Mouse (Mus musculus) G1E (cell line): ENCODE data around the gene Olfr330. TPM values are rescaled to one million over a fixed set of nuclear protein-coding genes. Genes with fewer than 3 reads are reported as not detected.
"Not testable (repeated sequence)": the region's sequence is repeated elsewhere in the genome, so short reads cannot be mapped to it uniquely, and the experiment has no call there.

Source experiments
- ATAC-seq: 2 replicates; pipeline ENCODE4 v1.8.0; 2016; ENCODE audit warnings: mild to moderate bottlenecking; ENCODE audit not compliant: insufficient number of reproducible peaks, poor library complexity, low FRiP score, severe bottlenecking; ENCODE audit errors: extremely low read depth
- DNase-seq: peaks from one replicate; pipeline ENCODE4 v3.0.0; 2012; ENCODE audit warnings: low spot score
- H3K27me3 ChIP-seq: 2 replicates; pipeline ENCODE4 v1.6.1; 2012; ENCODE audit warnings: mild to moderate bottlenecking, low read length, inconsistent platforms; ENCODE audit not compliant: insufficient read depth
- H3K36me3 ChIP-seq: replicated peaks from 2 replicates; pipeline ENCODE3; 2012; ENCODE audit warnings: mild to moderate bottlenecking, inconsistent platforms
- H3K4me1 ChIP-seq: 2 replicates; pipeline ENCODE4 v1.6.1; 2012; ENCODE audit warnings: low read depth, low read length, inconsistent platforms, mixed read lengths; ENCODE audit not compliant: insufficient read depth
- H3K4me3 ChIP-seq: 2 replicates; pipeline ENCODE4 v1.5.1; 2012; ENCODE audit warnings: low read depth, mild to moderate bottlenecking, inconsistent platforms, low read length, moderate library complexity, mixed read lengths
- H3K9me3 ChIP-seq: replicated peaks from 2 replicates; pipeline ENCODE4 v1.6.1; 2012; ENCODE audit warnings: inconsistent platforms
- CTCF ChIP-seq: IDR thresholded peaks from 2 replicates; pipeline ENCODE4 v1.5.1; 2012; ENCODE audit warnings: low read depth, low read length, inconsistent platforms, mixed read lengths
- GATA1 ChIP-seq: IDR thresholded peaks from 2 replicates; pipeline ENCODE4 v1.6.1; 2012; ENCODE audit warnings: borderline replicate concordance, low read length, inconsistent platforms, mixed read lengths
- GATA2 ChIP-seq: IDR thresholded peaks from 2 replicates; pipeline ENCODE4 v1.6.1; 2012; ENCODE audit warnings: low read depth, low read length, inconsistent platforms, borderline replicate concordance
- POLR2AphosphoS5 ChIP-seq: IDR thresholded peaks from 2 replicates; pipeline ENCODE4 v1.6.1; 2012; ENCODE audit warnings: low read depth, low read length, inconsistent platforms; ENCODE audit not compliant: insufficient replicate concordance
- TAL1 ChIP-seq: conservative IDR thresholded peaks from 2 replicates; pipeline ENCODE4 v1.6.1; 2012; ENCODE audit warnings: low read depth, low read length, inconsistent platforms, mixed read lengths
- polyA plus RNA-seq: library from polyadenylated mRNA; stranded (reverse); fragments of >175 nt; gene quantifications from 2 replicates; pipeline ENCODE4 v1.2.3, GENCODE M21; 2012
- total RNA-seq, 2 experiments: library from RNA; stranded (forward) in 1 of 2; stranded (reverse) in 1 of 2; fragments of 200-1000 nt in 1 of 2; fragments of >200 nt in 1 of 2; fragmentation: Nextera tagmentation in 1 of 2; gene quantifications; 2 replicates each; pipeline ENCODE4 v1.2.3; 2014 to 2017

Gene Olfr330
- total and polyA plus RNA-seq, 3 experiments = 0.11 TPM; not detected in 2

DNA sequence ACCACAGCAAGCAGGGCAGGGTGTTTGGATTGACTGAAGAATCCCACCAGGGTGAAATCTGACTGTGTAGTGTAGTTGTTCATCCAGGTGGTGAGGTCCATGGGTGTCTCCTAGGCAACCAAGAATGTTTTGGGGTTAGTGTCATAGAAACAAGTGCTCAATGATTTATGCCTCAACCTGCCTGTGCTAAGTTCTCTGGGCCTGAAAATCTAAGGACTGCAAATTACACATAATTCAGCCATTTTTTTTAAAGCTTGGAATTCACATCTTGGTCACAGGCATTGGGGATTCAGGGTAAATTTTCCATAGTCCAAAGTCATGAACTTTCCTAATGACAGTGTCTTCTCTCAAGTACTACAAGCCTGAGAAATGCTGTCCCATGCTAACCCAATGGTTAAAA, 32.2 kb downstream of the Olfr330 start, which contains the start of gene Olfr331:
TSS of gene Olfr331 (minus strand) at position 101 of the 400 bp plus-strand sequence.
- not testable (repeated sequence) for H3K36me3 ChIP-seq, H3K4me3 ChIP-seq, H3K27me3 ChIP-seq, H3K4me1 ChIP-seq, DNase-seq, H3K9me3 ChIP-seq, ATAC-seq

DNA sequence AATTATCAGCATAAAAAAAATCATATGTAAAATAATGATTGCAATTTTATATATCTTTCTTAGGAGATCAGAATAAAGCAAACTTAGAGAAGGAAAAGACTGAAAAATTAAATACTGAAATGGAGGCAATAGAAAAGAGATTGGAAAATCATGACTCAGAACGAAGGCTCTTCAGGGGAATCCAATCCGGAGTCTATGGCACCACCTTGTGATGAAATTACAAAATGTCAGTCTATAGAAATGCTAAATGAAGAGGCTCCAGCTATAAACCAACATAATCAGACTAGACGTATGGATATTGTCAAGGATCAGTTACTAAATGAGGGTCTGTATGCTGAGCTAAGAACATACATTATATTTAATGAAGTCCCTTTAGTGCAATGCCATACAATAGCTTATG, 35.3 kb downstream of the Olfr330 start:
- Histone ChIP-seq H3K4me3 (no peak overlapping the region), H3K27me3 (peaks cover 10% of the 10 kb centered on the region), H3K4me1 (no peaks in the 10 kb centered on the region), H3K36me3 (no peaks in the 10 kb centered on the region), H3K9me3 (no peaks in the 10 kb centered on the region)
- DNase-seq (no peak), ATAC-seq (no peak)
- TF ChIP-seq GATA2 (no peak), POLR2AphosphoS5 (no peak), GATA1 (no peak), TAL1 (no peak), CTCF (no peak)

DNA sequence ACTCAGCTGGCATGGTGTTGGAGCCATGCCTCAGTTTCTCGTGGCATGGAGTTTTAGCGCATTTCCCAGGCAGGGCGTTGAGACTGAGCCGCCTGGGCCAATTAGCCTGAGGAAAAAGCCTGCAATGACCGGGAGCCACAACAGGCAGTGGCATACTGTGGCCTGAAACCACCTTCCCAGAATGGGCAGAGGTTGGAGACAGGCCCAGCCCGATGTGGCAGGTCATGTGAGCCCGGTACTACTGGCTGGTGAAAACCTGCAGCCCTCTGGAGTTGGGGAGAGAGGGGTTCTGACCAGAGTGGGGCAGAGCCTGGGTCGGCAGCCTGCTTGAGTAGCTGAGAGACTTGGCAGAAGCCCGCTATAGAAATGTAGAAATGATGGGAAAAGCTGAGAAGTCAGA, 35.9 kb downstream of the Olfr330 start:
- Histone ChIP-seq H3K4me1 (no peaks in the 10 kb centered on the region), H3K4me3 (no peak overlapping the region), H3K27me3 (peaks cover 10% of the 10 kb centered on the region), H3K36me3 (no peaks in the 10 kb centered on the region), H3K9me3 (no peaks in the 10 kb centered on the region)
- ATAC-seq (no peak), DNase-seq (no peak)
- TF ChIP-seq TAL1 (no peak), CTCF (no peak), GATA1 (no peak)

DNA sequence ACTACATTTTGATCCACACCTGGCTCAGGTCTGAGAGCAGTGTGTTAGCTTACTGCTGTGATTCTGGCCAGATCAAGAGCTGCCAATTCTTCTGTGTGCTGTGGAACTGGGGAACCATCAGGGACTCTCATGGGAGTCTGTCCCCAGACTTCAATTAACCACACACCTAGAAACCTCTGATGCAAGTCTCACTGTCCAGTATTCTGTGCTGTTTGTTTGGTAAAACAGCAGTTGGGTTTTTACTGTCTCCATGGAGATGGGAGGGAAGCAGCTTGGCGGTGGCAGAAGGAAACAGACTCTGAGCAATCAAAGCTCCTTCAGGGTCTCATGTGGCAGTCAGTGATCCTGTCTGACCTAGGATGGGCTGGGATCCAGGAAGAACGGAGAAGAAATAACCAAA, 42.2 kb downstream of the Olfr330 start, which contains the start of gene Olfr332:
TSS of gene Olfr332 (minus strand) at position 101 of the 400 bp plus-strand sequence.
- Histone ChIP-seq H3K4me1 (no peaks in the 10 kb centered on the region), H3K9me3 (no peaks in the 10 kb centered on the region), H3K36me3 (no peaks in the 10 kb centered on the region), H3K27me3 (peaks cover 11% of the 10 kb centered on the region), H3K4me3 (no peak within 1 kb of the TSS)
- DNase-seq (no peak), ATAC-seq (no peak)
- TF ChIP-seq POLR2AphosphoS5 = no peak
- no peak for TF ChIP-seq GATA1
- TF ChIP-seq GATA2 = no peak
- TF ChIP-seq TAL1 = no peak
- no peak for TF ChIP-seq CTCF

Other genes starting within 250 kb of the Olfr330 start
Only the 20 nearest of the 26 such genes appear.
- 4.5 and 5.1 TPM in 2 replicates for gene Sh3bp5l, start 204.1 kb downstream of the Olfr330 start, total RNA-seq (2014; fragmentation: Nextera tagmentation)
- 18.1 and 19.5 TPM in 2 replicates for gene Sh3bp5l, start 204.1 kb downstream of the Olfr330 start, total RNA-seq (2017)
- gene Sh3bp5l, start 204.1 kb downstream of the Olfr330 start, polyA plus RNA-seq = 18.2 and 18.6 TPM in 2 replicates
- 0.68 and 1.2 TPM in 2 replicates for gene Lypd8, start 155.8 kb downstream of the Olfr330 start, total RNA-seq (2014; fragmentation: Nextera tagmentation)
- 0.16 and 0.29 TPM in 2 replicates for gene Lypd8, start 155.8 kb downstream of the Olfr330 start, total RNA-seq (2017)
- gene Lypd8, start 155.8 kb downstream of the Olfr330 start, polyA plus RNA-seq = 0.07 TPM in 1 of 2 replicates, not detected in the other
- not detected in 2 replicates for gene 1810065E05Rik, start 113.7 kb downstream of the Olfr330 start, total RNA-seq (2014; fragmentation: Nextera tagmentation)
- not detected in 2 replicates for gene 1810065E05Rik, start 113.7 kb downstream of the Olfr330 start, total RNA-seq (2017)
- gene 1810065E05Rik, start 113.7 kb downstream of the Olfr330 start, polyA plus RNA-seq = not detected in 2 replicates
- gene Gm12253, start 102.3 kb downstream of the Olfr330 start, total RNA-seq (2014; fragmentation: Nextera tagmentation) = not detected in 2 replicates
- not detected in 2 replicates for gene Gm12253, start 102.3 kb downstream of the Olfr330 start, total RNA-seq (2017)
- gene Gm12253, start 102.3 kb downstream of the Olfr330 start, polyA plus RNA-seq = not detected in 2 replicates
- gene Lypd9, start 81.9 kb downstream of the Olfr330 start, total RNA-seq (2014; fragmentation: Nextera tagmentation) = not detected in 2 replicates
- not detected in 2 replicates for gene Lypd9, start 81.9 kb downstream of the Olfr330 start, total RNA-seq (2017)
- not detected in 2 replicates for gene Lypd9, start 81.9 kb downstream of the Olfr330 start, polyA plus RNA-seq
- gene Olfr30, start 72.6 kb downstream of the Olfr330 start, total RNA-seq (2014; fragmentation: Nextera tagmentation) = not detected in 2 replicates
- 0.12 TPM in 1 of 2 replicates, not detected in the other for gene Olfr30, start 72.6 kb downstream of the Olfr330 start, total RNA-seq (2017)
- gene Olfr30, start 72.6 kb downstream of the Olfr330 start, polyA plus RNA-seq = not detected in 2 replicates
- not detected in 2 replicates for gene Olfr332, start 42.3 kb downstream of the Olfr330 start, total RNA-seq (2014; fragmentation: Nextera tagmentation)
- 0.11 TPM in 1 of 2 replicates, not detected in the other for gene Olfr332, start 42.3 kb downstream of the Olfr330 start, total RNA-seq (2017)
- not detected in 2 replicates for gene Olfr332, start 42.3 kb downstream of the Olfr330 start, polyA plus RNA-seq
- gene Olfr331, start 32.3 kb downstream of the Olfr330 start, total RNA-seq (2014; fragmentation: Nextera tagmentation) = not detected in 2 replicates
- not detected in 2 replicates for gene Olfr331, start 32.3 kb downstream of the Olfr330 start, total RNA-seq (2017)
- not detected in 2 replicates for gene Olfr331, start 32.3 kb downstream of the Olfr330 start, polyA plus RNA-seq
- not detected in 2 replicates for gene Olfr329-ps, start 11.6 kb upstream of the Olfr330 start, total RNA-seq (2014; fragmentation: Nextera tagmentation)
- gene Olfr329-ps, start 11.6 kb upstream of the Olfr330 start, total RNA-seq (2017) = 0.29 TPM in 1 of 2 replicates, not detected in the other
- gene Olfr329-ps, start 11.6 kb upstream of the Olfr330 start, polyA plus RNA-seq = not detected in 2 replicates
- not detected in 2 replicates for gene Olfr328, start 20.8 kb upstream of the Olfr330 start, total RNA-seq (2014; fragmentation: Nextera tagmentation)
- 0.16 and 0.29 TPM in 2 replicates for gene Olfr328, start 20.8 kb upstream of the Olfr330 start, total RNA-seq (2017)
- not detected in 2 replicates for gene Olfr328, start 20.8 kb upstream of the Olfr330 start, polyA plus RNA-seq
- not detected in 2 replicates for gene Olfr224, start 35.7 kb upstream of the Olfr330 start, total RNA-seq (2014; fragmentation: Nextera tagmentation)
- gene Olfr224, start 35.7 kb upstream of the Olfr330 start, total RNA-seq (2017) = 0.11 TPM in 1 of 2 replicates, not detected in the other
- gene Olfr224, start 35.7 kb upstream of the Olfr330 start, polyA plus RNA-seq = not detected in 2 replicates
- gene Olfr325, start 42.9 kb upstream of the Olfr330 start, total RNA-seq (2014; fragmentation: Nextera tagmentation) = not detected in 2 replicates
- gene Olfr325, start 42.9 kb upstream of the Olfr330 start, total RNA-seq (2017) = 0.16 TPM in 1 of 2 replicates, not detected in the other
- gene Olfr325, start 42.9 kb upstream of the Olfr330 start, polyA plus RNA-seq = not detected in 2 replicates
- gene Olfr324, start 60.3 kb upstream of the Olfr330 start, total RNA-seq (2014; fragmentation: Nextera tagmentation) = not detected in 2 replicates
- gene Olfr324, start 60.3 kb upstream of the Olfr330 start, total RNA-seq (2017) = 0.06 and 0.11 TPM in 2 replicates
- not detected in 2 replicates for gene Olfr324, start 60.3 kb upstream of the Olfr330 start, polyA plus RNA-seq
- not detected in 2 replicates for gene 2210407C18Rik, start 81.2 kb upstream of the Olfr330 start, total RNA-seq (2014; fragmentation: Nextera tagmentation)
- gene 2210407C18Rik, start 81.2 kb upstream of the Olfr330 start, total RNA-seq (2017) = not detected in 2 replicates
- not detected in 2 replicates for gene 2210407C18Rik, start 81.2 kb upstream of the Olfr330 start, polyA plus RNA-seq
- not detected in 2 replicates for gene Olfr323, start 95.7 kb upstream of the Olfr330 start, total RNA-seq (2014; fragmentation: Nextera tagmentation)
- 0.05 TPM in 1 of 2 replicates, not detected in the other for gene Olfr323, start 95.7 kb upstream of the Olfr330 start, total RNA-seq (2017)
- not detected in 2 replicates for gene Olfr323, start 95.7 kb upstream of the Olfr330 start, polyA plus RNA-seq
- gene Trim58, start 105.6 kb upstream of the Olfr330 start, total RNA-seq (2014; fragmentation: Nextera tagmentation) = 19.0 TPM in 1 of 2 replicates, not detected in the other
- not detected in 2 replicates for gene Trim58, start 105.6 kb upstream of the Olfr330 start, total RNA-seq (2017)
- gene Trim58, start 105.6 kb upstream of the Olfr330 start, polyA plus RNA-seq = not detected in 2 replicates
- not detected in 2 replicates for gene Olfr322, start 123.9 kb upstream of the Olfr330 start, total RNA-seq (2014; fragmentation: Nextera tagmentation)
- gene Olfr322, start 123.9 kb upstream of the Olfr330 start, total RNA-seq (2017) = under 0.01 and 0.16 TPM in 2 replicates
- not detected in 2 replicates for gene Olfr322, start 123.9 kb upstream of the Olfr330 start, polyA plus RNA-seq
- gene Olfr320, start 146.3 kb upstream of the Olfr330 start, total RNA-seq (2014; fragmentation: Nextera tagmentation) = not detected in 2 replicates
- 0.06 TPM in 1 of 2 replicates, not detected in the other for gene Olfr320, start 146.3 kb upstream of the Olfr330 start, total RNA-seq (2017)
- gene Olfr320, start 146.3 kb upstream of the Olfr330 start, polyA plus RNA-seq = not detected in 2 replicates
- not detected in 2 replicates for gene Olfr319, start 164.3 kb upstream of the Olfr330 start, total RNA-seq (2014; fragmentation: Nextera tagmentation)
- gene Olfr319, start 164.3 kb upstream of the Olfr330 start, total RNA-seq (2017) = 0.27 TPM in 1 of 2 replicates, not detected in the other
- gene Olfr319, start 164.3 kb upstream of the Olfr330 start, polyA plus RNA-seq = not detected in 2 replicates
- 0.45 TPM in 1 of 2 replicates, not detected in the other for gene Olfr318, start 189.2 kb upstream of the Olfr330 start, total RNA-seq (2014; fragmentation: Nextera tagmentation)
- gene Olfr318, start 189.2 kb upstream of the Olfr330 start, total RNA-seq (2017) = 0.06 and 0.33 TPM in 2 replicates
- gene Olfr318, start 189.2 kb upstream of the Olfr330 start, polyA plus RNA-seq = not detected in 2 replicates